Mouse (Mus musculus): ENCODE data around the gene Prss44. TPM values are rescaled to one million over a fixed set of nuclear protein-coding genes. Genes with fewer than 3 reads are reported as not detected.

Gene Prss44
- polyA plus RNA-seq, 1 experiment, result not detected

GRCm38 (mm10) chr9:110778559-110778958, 35.2 kb upstream of the Prss44 start:
- TF ChIP-seq SRF (IDR thresholded peaks at IDR 0.05; ENCODE audit: control insufficient read depth, insufficient read length, low read depth) (no peak), TCF12 (IDR thresholded peaks at IDR 0.05; ENCODE audit: insufficient read depth, poor library complexity, severe bottlenecking) (no peak), MYOG (IDR thresholded peaks at IDR 0.05; ENCODE audit: control insufficient read depth in 1 of 3, insufficient read depth in 1 of 3, insufficient read length in 2 of 3, low read depth in 2 of 3) (no peak), MAX (IDR thresholded peaks at IDR 0.05; ENCODE audit: low read depth) (no peak), POLR2A (IDR thresholded peaks at IDR 0.05; ENCODE audit: insufficient read length, low read depth) (no peak), POLR2AphosphoS2 (IDR thresholded peaks at IDR 0.05; ENCODE audit: insufficient read length, low read depth) (no peak), USF1 (IDR thresholded peaks at IDR 0.05; ENCODE audit: low read depth) (no peak), REST (IDR thresholded peaks at IDR 0.05; ENCODE audit: insufficient read depth, insufficient read length) (no peak), MYOD1 (IDR thresholded peaks at IDR 0.05; ENCODE audit: control insufficient read depth in 1 of 3, insufficient read length in 2 of 3, low read depth in 2 of 3) (no peak), E2F4 (IDR thresholded peaks at IDR 0.05; ENCODE audit: insufficient read depth) (no peak), TCF3 (IDR thresholded peaks at IDR 0.05; ENCODE audit: insufficient read length, low read depth) (no peak), CEBPB (IDR thresholded peaks at IDR 0.05; ENCODE audit: insufficient read depth, poor library complexity, severe bottlenecking) (no peak)
- Histone ChIP-seq H3K4me2 (ENCODE audit: low read depth) (no peak overlapping the region), H3K36me3 (ENCODE audit: control insufficient read depth, insufficient read depth) (no peaks in the 10 kb centered on the region), H3ac (ENCODE audit: control insufficient read depth, insufficient read length) (no peak overlapping the region), H3K4me3 (no peak overlapping the region), H3K27me3 (ENCODE audit: control insufficient read depth, insufficient read depth, insufficient read length) (peaks cover 31% of the 10 kb centered on the region), H3K79me2 (ENCODE audit: control insufficient read depth, insufficient read depth) (no peaks in the 10 kb centered on the region)

- Histone ChIP-seq H3K4me2 (ENCODE audit: low read depth) (no peak overlapping the region), H3K27me3 (ENCODE audit: control insufficient read depth, insufficient read depth, insufficient read length) (peaks cover 26% of the 10 kb centered on the region), H3K4me3 (no peak overlapping the region), H3ac (ENCODE audit: control insufficient read depth, insufficient read length) (no peak overlapping the region), H3K36me3 (ENCODE audit: control insufficient read depth, insufficient read depth) (no peaks in the 10 kb centered on the region), H3K79me2 (ENCODE audit: control insufficient read depth, insufficient read depth) (no peaks in the 10 kb centered on the region)
- TF ChIP-seq REST (IDR thresholded peaks at IDR 0.05; ENCODE audit: insufficient read depth, insufficient read length), result no peak
- no peak for TF ChIP-seq TCF12 (IDR thresholded peaks at IDR 0.05; ENCODE audit: insufficient read depth, poor library complexity, severe bottlenecking)
- no peak for TF ChIP-seq POLR2A (IDR thresholded peaks at IDR 0.05; ENCODE audit: insufficient read length, low read depth)
- no peak for TF ChIP-seq E2F4 (IDR thresholded peaks at IDR 0.05; ENCODE audit: insufficient read depth)
- TF ChIP-seq SRF (IDR thresholded peaks at IDR 0.05; ENCODE audit: control insufficient read depth, insufficient read length, low read depth), result no peak
- TF ChIP-seq TCF3 (IDR thresholded peaks at IDR 0.05; ENCODE audit: insufficient read length, low read depth), result no peak
- no peak for TF ChIP-seq MYOD1 (IDR thresholded peaks at IDR 0.05; ENCODE audit: control insufficient read depth in 1 of 3, insufficient read length in 2 of 3, low read depth in 2 of 3)
- TF ChIP-seq CEBPB (IDR thresholded peaks at IDR 0.05; ENCODE audit: insufficient read depth, poor library complexity, severe bottlenecking), result no peak
- TF ChIP-seq MAX (IDR thresholded peaks at IDR 0.05; ENCODE audit: low read depth), result no peak
- TF ChIP-seq MYOG (IDR thresholded peaks at IDR 0.05; ENCODE audit: control insufficient read depth in 1 of 3, insufficient read depth in 1 of 3, insufficient read length in 2 of 3, low read depth in 2 of 3), result no peak
- TF ChIP-seq POLR2AphosphoS2 (IDR thresholded peaks at IDR 0.05; ENCODE audit: insufficient read length, low read depth), result no peak
- no peak for TF ChIP-seq USF1 (IDR thresholded peaks at IDR 0.05; ENCODE audit: low read depth)
Measured at GRCm38 (mm10) chr9:110779242-110779913, 34.4 kb upstream of the Prss44 start.

GRCm38 (mm10) chr9:110781256-110781721, 32.5 kb upstream of the Prss44 start:
- TF ChIP-seq MYOG (IDR thresholded peaks at IDR 0.05; ENCODE audit: control insufficient read depth in 1 of 3, insufficient read depth in 1 of 3, insufficient read length in 2 of 3, low read depth in 2 of 3) (peak in 1 of 3 experiments; percentile 49), MYOD1 (IDR thresholded peaks at IDR 0.05; ENCODE audit: control insufficient read depth in 1 of 3, insufficient read length in 2 of 3, low read depth in 2 of 3) (peak in 1 of 3 experiments; percentile 38), TCF3 (IDR thresholded peaks at IDR 0.05; ENCODE audit: insufficient read length, low read depth) (peak; percentile 14), CEBPB (IDR thresholded peaks at IDR 0.05; ENCODE audit: insufficient read depth, poor library complexity, severe bottlenecking) (no peak)
- H3K79me2 ChIP-seq (ENCODE audit: control insufficient read depth, insufficient read depth), result no peaks in the 10 kb centered on the region
- H3K27me3 ChIP-seq (ENCODE audit: control insufficient read depth, insufficient read depth, insufficient read length), result peaks cover 16% of the 10 kb centered on the region
- peak overlapping the region; percentile 9 for H3K4me3 ChIP-seq
- no peaks in the 10 kb centered on the region for H3K36me3 ChIP-seq (ENCODE audit: control insufficient read depth, insufficient read depth)
- peak overlapping the region; percentile 87 for H3K4me2 ChIP-seq (ENCODE audit: low read depth)
- peak overlapping the region; percentile 9 for H3ac ChIP-seq (ENCODE audit: control insufficient read depth, insufficient read length)

- H3K4me2 ChIP-seq (ENCODE audit: low read depth), result peak overlapping the region; percentile 82
- peaks cover 15% of the 10 kb centered on the region for H3K27me3 ChIP-seq (ENCODE audit: control insufficient read depth, insufficient read depth, insufficient read length)
- peak overlapping the region; percentile 9 for H3ac ChIP-seq (ENCODE audit: control insufficient read depth, insufficient read length)
- no peaks in the 10 kb centered on the region for H3K79me2 ChIP-seq (ENCODE audit: control insufficient read depth, insufficient read depth)
- TF ChIP-seq MAX (IDR thresholded peaks at IDR 0.05; ENCODE audit: low read depth), result no peak
- TF ChIP-seq POLR2A (IDR thresholded peaks at IDR 0.05; ENCODE audit: insufficient read length, low read depth), result no peak
- TF ChIP-seq REST (IDR thresholded peaks at IDR 0.05; ENCODE audit: insufficient read depth, insufficient read length), result no peak
- no peak for TF ChIP-seq TCF12 (IDR thresholded peaks at IDR 0.05; ENCODE audit: insufficient read depth, poor library complexity, severe bottlenecking)
- no peak for TF ChIP-seq CEBPB (IDR thresholded peaks at IDR 0.05; ENCODE audit: insufficient read depth, poor library complexity, severe bottlenecking)
- no peak for TF ChIP-seq MYOG (IDR thresholded peaks at IDR 0.05; ENCODE audit: control insufficient read depth in 1 of 3, insufficient read depth in 1 of 3, insufficient read length in 2 of 3, low read depth in 2 of 3)
- no peak for TF ChIP-seq TCF3 (IDR thresholded peaks at IDR 0.05; ENCODE audit: insufficient read length, low read depth)
- TF ChIP-seq POLR2AphosphoS2 (IDR thresholded peaks at IDR 0.05; ENCODE audit: insufficient read length, low read depth), result no peak
- TF ChIP-seq USF1 (IDR thresholded peaks at IDR 0.05; ENCODE audit: low read depth), result no peak
- no peak for TF ChIP-seq MYOD1 (IDR thresholded peaks at IDR 0.05; ENCODE audit: control insufficient read depth in 1 of 3, insufficient read length in 2 of 3, low read depth in 2 of 3)
- no peaks in the 10 kb centered on the region for H3K36me3 ChIP-seq (ENCODE audit: control insufficient read depth, insufficient read depth)
- peak overlapping the region; percentile 9 for H3K4me3 ChIP-seq
Measured at GRCm38 (mm10) chr9:110781731-110782130, 32.1 kb upstream of the Prss44 start.
